Mouse (Mus musculus): ENCODE measurements around the gene Hnrnpdl.
A peak's percentile ranks its signal among the peaks of the same experiment; 100 is the strongest.

Hnrnpdl gene

GRCm38 (mm10) chr5:100047143-100047640 lies 7.7 kb upstream of the Hnrnpdl start:
- DNase-seq (ENCODE audit: low read depth, low spot score), result no peak

DNA sequence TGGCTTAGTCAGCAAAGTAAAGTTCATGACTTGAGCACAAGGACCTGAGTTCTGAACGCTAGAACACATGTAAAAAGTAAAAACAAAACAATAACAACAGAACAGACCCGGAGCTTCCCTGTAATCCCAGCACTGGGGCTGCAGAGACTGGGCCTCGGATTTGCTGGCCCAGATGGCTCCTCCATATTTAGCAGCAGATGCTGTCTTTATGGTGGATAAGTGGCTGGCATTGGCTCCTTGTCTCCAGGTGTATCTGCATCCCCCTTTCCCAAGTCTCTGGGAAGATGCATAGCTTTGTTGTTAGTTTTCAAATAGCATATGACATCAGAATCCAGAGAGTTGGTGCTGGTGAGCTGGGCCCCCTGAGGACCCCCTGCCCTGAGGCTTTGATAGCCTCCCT lies 6.6 kb upstream of the Hnrnpdl start:
- DNase-seq (ENCODE audit: low read depth, low spot score), result no peak

DNA sequence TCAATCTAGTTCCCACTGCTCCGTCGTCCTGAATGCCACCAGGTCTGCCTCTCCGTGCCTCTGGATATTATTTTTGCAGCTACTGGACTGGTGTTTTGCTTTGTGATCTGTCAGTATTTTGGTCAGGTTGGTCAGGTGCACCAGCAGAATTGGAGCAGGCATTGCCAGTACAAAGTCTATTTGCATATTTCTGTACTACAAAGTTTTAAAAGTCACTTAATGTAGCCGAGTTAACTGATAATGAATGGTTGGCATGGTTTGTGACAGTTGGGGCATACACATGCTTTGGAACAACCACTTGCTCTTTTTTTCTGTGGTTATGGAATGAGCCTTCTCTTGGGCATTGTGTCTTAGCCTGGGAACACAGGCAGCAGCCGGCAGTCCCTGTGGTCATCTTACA lies 5.2 kb upstream of the Hnrnpdl start:
- no peak for DNase-seq (ENCODE audit: low read depth, low spot score)

DNA sequence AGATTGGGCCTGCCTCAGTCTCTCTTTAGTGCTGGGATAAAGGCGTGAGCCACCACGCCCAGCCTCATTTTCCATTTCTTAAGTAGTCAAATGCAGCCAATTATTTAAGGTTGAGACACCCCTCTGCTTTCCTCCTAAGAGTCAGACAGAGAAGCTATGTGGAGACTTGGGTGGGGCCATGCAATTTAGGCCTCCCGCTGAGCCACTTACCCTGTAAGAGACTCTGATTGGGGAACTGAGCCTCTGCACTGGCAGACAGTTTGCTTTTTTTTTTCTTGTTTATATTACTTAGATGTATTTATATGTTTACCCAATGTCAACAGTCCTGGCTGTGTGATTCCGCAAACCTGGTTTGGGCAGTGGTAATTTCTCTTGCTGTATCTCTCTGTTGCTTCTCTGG lies 4.6 kb upstream of the Hnrnpdl start:
- no peak for DNase-seq (ENCODE audit: low read depth, low spot score)

DNA sequence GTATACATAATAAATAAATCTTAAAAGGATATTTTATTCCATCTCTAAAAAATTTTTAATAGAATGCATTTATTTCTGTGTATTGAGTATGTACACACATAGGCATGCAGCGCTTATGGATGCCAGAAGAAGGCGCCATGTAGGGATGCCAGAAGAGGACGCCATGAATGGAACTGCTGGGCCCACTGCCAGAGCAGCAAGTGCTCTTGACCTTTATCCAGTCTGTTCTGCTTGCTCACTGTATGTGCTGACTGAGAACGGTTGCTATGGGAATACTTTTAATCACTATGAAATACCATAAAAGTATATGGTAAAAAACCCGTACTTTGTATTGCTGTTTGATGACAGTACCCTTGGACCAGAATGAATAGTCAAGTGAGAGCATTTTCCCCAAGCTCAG lies 3.9 kb upstream of the Hnrnpdl start:
- no peak for DNase-seq (ENCODE audit: low read depth, low spot score)

DNA sequence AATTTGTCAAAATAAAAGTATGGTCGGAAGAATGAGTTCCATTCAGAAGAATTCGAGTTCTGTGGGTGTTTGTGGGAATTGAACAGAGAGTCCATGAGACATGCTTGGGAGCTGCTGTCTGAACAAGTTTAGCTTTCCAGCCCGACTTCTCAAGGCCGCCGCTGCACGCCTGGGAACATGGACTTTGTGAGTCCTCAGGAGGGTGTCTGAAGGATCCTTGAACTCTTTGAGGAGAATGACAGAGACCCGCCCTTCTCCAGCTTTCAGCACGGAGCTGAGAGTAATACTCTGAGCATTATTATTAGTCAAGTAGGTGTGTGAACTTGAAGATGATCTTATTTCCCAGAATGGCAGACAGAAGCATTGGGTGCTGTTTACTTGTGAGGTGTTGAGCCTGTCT lies 3.0 kb upstream of the Hnrnpdl start:
- no peak for DNase-seq (ENCODE audit: low read depth, low spot score)

- no peak for DNase-seq (ENCODE audit: low read depth, low spot score)
Measured at GRCm38 (mm10) chr5:100041272-100041671, 1.8 kb upstream of the Hnrnpdl start.

DNA sequence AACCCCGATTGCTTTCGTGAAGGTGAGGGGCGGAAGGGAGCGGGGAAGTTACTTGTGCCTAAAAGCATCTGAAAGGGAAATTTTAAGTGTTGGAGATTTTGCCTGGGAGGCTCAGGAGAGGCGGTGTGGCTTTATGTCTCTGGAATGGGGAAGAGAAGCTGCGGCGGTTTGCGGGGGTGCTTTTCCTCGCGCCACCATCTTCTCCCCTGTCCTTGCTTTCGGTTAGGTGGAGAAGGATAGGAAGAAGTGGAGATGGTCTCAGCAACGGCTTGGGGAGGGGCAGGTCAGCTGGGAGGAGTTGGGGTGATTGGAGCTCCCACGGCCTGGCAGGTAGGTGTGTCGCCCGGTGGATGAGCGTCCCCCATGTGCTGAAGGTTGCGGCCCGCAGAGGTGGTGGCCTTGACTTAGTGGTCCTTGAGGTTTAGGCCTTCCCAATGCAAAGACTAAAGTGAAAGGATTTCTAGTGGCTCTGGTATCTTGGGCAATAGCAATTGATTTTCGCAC lies 869 bp upstream of the Hnrnpdl start:
- DNase-seq (ENCODE audit: low read depth, low spot score), result no peak

DNA sequence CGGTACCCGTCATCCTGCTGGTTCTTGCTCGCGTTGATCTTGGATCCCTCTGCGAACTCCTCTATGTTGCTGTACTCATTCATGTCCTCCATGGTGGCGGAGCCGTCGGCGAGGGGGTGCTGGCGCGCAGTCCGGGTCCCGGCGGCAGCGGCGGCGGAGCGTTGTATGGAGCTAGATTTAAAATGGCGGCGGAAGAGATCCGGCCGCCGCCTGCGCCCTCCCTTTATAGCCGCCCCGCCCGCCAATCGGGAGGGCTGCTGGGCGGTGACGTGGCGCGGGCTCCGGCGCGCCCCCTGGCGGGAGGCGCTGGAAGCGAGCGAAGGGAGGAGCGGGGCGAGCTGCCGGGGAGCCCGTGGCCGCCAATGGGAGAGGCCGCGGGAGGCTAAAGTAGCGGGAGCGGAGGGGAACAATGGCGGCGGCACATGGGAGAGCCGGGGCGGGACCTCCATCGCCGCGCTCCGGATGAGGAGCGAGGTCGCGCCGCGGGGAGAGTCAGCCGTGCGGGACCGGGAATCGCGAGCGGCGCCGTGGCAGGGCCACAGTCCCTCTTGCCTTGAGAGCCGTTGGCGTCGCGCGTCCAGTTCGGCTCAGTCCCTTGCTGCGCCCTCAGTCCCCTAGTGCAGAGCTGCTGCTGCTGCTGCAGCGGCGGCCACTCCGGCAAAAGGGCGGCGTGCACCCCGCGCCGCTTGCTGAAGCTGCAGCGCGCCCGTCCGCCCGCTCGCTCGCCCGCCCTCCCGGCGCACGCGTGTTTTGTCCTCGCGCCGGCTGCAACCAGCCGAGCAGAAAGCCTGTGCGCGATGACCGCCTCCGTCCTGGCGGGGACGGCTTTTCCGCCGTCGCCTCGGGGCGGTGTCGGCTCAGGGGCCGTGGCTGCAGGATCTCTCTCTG lies 506 bp downstream of the Hnrnpdl start:
- peak; percentile 72 for DNase-seq (ENCODE audit: low read depth, low spot score)

GRCm38 (mm10) chr5:100037965-100038713 lies 1.3 kb downstream of the Hnrnpdl start:
- peak; percentile 54 for DNase-seq (ENCODE audit: low read depth, low spot score)

- DNase-seq (ENCODE audit: low read depth, low spot score), result no peak
Measured at GRCm38 (mm10) chr5:100036681-100037080, 2.8 kb downstream of the Hnrnpdl start.

DNA sequence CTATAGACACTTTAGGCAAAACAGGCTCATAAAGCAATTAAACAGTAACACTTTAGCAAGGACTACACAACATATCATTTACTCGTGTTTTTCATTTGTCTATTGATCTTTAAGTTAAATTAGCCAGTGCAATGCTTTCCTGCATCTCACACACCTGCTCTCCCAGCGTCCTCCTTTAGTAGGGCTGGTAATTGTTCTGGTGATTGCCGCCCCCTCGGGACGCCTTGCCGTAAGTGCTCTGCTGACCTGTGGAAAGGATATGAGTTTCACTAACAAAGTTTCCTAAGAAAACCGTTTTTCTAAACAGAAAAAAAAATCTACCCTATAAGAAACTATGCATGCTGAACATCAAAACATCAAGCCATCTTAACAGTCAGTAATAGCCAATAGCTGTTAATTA lies 3.5 kb downstream of the Hnrnpdl start:
- DNase-seq (ENCODE audit: low read depth, low spot score), result no peak

GRCm38 (mm10) chr5:100032646-100033045 lies 6.8 kb downstream of the Hnrnpdl start:
- DNase-seq (ENCODE audit: low read depth, low spot score), result no peak

DNA sequence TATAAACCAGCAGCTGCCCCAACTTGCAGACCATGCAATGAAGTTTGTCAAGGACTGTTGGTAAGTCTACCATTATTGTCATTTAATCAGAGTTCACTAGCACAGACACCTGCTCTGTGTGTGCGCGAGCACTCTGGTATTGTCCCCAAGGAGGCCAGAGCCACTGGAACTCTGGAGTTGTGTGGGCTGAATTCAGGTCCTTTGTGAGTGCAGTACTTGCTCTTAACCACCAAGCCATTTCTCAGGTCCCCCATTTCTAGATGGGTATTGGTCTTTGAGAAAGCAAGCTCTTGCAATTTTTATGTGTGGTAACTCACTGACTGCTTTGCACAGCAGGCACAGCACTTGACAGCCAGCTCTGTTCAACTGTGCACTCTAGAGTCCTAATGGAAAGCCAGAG lies 7.4 kb downstream of the Hnrnpdl start:
- no peak for DNase-seq (ENCODE audit: low read depth, low spot score)

DNA sequence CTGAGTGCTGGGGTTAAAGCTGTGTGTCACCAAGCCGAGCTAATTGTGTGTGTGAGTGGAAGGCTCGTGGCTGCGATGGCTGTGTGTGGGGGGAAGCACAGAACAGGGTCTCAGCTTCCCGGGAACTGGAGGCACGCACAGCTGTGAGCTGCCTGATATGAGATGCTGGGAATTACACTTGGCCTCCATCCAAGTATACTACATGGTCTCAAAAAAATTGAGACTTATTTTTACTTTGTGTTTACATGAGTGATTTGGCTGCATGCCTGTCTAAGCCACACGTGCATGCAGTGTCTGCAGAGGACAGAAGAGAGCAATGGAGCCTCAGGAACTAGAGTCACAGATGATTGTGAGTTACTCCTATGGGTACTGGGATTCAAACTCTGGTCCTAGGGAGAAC lies 9.4 kb downstream of the Hnrnpdl start:
- peak; percentile 48 for DNase-seq (ENCODE audit: low read depth, low spot score)

DNA sequence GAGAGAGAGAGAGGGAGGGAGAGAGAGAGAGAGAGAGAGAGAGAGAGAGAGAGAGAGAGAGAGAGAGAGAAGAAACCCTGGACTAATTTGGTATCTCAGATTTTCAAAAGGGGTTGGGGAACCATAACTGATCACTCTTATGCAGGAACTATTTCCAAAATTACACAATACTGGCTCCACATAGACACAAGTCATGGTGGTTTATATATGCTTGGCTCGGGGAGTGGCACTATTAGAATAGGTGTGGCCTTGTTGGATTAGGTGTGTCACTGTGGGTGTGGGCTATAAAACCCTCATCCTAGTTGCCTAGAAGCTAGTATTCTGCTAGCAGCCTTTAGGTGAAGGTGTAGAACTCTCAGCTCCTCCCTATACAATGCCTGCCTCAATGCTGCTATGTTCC lies 14.6 kb downstream of the Hnrnpdl start:
- no peak for DNase-seq (ENCODE audit: low read depth, low spot score)

DNA sequence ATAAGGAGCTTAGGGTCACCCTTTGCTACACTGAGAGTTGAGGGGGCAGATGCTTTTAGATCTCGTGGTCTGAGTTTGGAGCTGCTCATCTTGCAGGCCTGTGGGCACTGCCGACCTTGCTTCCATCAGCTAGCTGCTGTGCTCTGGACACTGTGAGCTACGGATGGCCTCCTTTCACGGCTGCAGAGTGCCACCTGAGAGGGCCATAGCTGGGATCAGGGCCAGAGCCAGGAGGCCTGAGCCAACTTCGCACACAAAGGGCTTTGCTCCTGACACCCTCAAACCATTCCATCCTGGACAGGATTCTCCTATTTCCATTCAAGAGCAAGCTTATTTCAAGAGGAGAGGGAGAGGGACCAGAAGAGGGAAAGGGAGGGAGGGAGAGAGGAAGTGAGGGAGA lies 15.1 kb downstream of the Hnrnpdl start:
- no peak for DNase-seq (ENCODE audit: low read depth, low spot score)

DNA sequence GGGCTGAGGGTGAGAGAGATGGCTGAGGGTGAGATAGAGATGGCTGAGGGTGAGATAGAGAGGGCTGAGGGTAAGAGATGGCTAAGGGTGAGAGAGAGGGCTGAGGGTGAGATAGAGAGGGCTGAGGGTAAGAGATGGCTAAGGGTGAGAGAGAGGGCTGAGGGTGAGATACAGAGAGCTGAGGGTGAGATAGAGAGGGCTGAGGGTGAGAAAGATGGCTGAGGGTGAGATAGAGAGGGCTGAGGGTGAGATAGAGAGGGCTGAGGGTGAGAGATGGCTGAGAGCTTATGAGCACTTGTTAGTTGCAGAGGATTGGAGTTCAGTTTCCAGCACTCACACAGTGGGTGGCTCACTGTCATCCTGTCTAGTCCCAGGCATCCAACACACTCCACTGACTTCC lies 19.4 kb downstream of the Hnrnpdl start:
- no peak for DNase-seq (ENCODE audit: low read depth, low spot score)

- no peak for DNase-seq (ENCODE audit: low read depth, low spot score)
Measured at GRCm38 (mm10) chr5:100012599-100012998, 26.9 kb downstream of the Hnrnpdl start.

GRCm38 (mm10) chr5:100008485-100008884 lies 31.0 kb downstream of the Hnrnpdl start:
- no peak for DNase-seq (ENCODE audit: low read depth, low spot score)

DNA sequence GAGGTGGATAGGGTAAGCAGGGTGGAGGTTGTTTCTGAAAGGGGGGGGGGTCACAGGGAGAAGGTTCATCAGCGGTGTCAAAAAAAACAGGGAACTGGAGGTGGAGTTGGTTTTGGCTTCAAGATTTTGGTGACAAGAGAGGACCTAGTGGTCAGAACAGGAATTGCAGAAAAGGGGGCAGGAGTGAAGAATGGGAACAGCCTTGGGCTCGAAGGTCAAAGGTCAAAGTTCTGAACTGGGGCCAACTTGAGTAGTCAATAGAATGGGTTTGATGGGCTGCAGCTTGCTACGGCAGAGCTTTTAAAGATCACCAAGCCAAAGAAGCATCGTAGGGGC lies 32.5 kb downstream of the Hnrnpdl start:
- DNase-seq (ENCODE audit: low read depth, low spot score), result no peak

GRCm38 (mm10) chr5:100006324-100007039 lies 33.0 kb downstream of the Hnrnpdl start:
- DNase-seq (ENCODE audit: low read depth, low spot score), result no peak
